Mouse (Mus musculus) stomach, embryonic 15.5 days (tissue): ENCODE measurements around the gene Ifna6. TPM values are rescaled to one million over a fixed set of nuclear protein-coding genes. Genes with fewer than 3 reads are reported as not detected.
"Not testable (repeated sequence)": the region's sequence is repeated elsewhere in the genome, so short reads cannot be mapped to it uniquely, and the experiment has no call there.

Experiments used
- ATAC-seq: fragments of 200-750 bp; cut with Nextera tagmentation; 2 replicates; pipeline ENCODE4 v1.8.0; 2017; ENCODE audit warnings: low read depth, moderate number of reproducible peaks, moderate TSS enrichment; ENCODE audit not compliant: insufficient read depth, low FRiP score
- H3K27ac ChIP-seq: fragments of 300-500 bp; sonication (generic); 2 replicates; pipeline ENCODE4 v1.5.1; 2015; ENCODE audit warnings: mild to moderate bottlenecking, inconsistent platforms
- H3K27me3 ChIP-seq: fragments of 300-500 bp; sonication (generic); replicated peaks from 2 replicates; pipeline ENCODE4 v1.6.1; 2015; ENCODE audit warnings: inconsistent platforms
- H3K36me3 ChIP-seq: fragments of 300-500 bp; sonication (generic); 2 replicates; pipeline ENCODE4 v1.6.1; 2015; ENCODE audit warnings: inconsistent platforms
- H3K4me1 ChIP-seq: fragments of 300-500 bp; sonication (generic); 2 replicates; pipeline ENCODE4 v1.6.1; 2015; ENCODE audit warnings: inconsistent platforms
- H3K4me2 ChIP-seq: fragments of 300-500 bp; sonication (generic); 2 replicates; pipeline ENCODE4 v1.6.1; 2015; ENCODE audit warnings: mild to moderate bottlenecking, inconsistent platforms
- H3K4me3 ChIP-seq: fragments of 300-500 bp; sonication (generic); replicated peaks from 2 replicates; pipeline ENCODE4 v1.5.1; 2015; ENCODE audit warnings: inconsistent platforms
- H3K9ac ChIP-seq: fragments of 300-500 bp; sonication (generic); 2 replicates; pipeline ENCODE4 v1.6.1; 2015; ENCODE audit warnings: inconsistent platforms
- H3K9me3 ChIP-seq: fragments of 300-500 bp; sonication (generic); 2 replicates; pipeline ENCODE4 v1.6.1; 2016; ENCODE audit warnings: inconsistent platforms
- WGBS: fragments of 180-500 bp; shearing (Covaris S2); methylation state at CpG from one replicate; pipeline ENCODE4 v1.1.7; 2015; 5-methylcytosine and 5-hydroxymethylcytosine counted together
- polyA plus RNA-seq: library from polyadenylated mRNA; unstranded; fragments of >200 nt; fragmentation: Nextera tagmentation; extraction: Ambion mirVana; gene quantifications from 2 replicates; pipeline ENCODE4 v1.2.1, GENCODE M21; 2015

Gene Ifna6
- polyA plus RNA-seq, result not detected in 2 replicates

DNA sequence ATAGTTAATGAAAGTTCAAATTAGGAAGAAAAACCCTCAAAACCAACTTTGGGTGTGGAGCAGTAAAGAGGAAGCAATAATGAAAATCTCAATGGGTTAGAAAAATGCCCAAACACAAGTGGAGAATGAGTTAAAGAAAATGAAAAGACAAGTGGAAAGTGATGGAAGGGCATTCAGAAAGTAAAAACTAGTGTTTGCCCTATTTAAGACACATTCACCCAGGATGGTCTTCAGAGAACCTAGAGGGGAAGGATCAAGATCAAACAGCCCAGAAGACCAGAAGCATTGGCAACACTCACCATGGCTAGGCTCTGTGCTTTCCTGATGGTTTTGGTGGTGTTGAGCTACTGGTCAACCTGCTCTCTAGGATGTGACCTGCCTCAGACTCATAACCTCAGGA lies at the start of gene Ifna6:
Ifna6 (plus strand) TSS at position 301 of the 400 bp plus-strand sequence.
- not testable (repeated sequence) for H3K4me3 ChIP-seq, H3K9ac ChIP-seq, H3K27me3 ChIP-seq, H3K36me3 ChIP-seq, H3K4me2 ChIP-seq, H3K27ac ChIP-seq, ATAC-seq, H3K4me1 ChIP-seq, H3K9me3 ChIP-seq

DNA sequence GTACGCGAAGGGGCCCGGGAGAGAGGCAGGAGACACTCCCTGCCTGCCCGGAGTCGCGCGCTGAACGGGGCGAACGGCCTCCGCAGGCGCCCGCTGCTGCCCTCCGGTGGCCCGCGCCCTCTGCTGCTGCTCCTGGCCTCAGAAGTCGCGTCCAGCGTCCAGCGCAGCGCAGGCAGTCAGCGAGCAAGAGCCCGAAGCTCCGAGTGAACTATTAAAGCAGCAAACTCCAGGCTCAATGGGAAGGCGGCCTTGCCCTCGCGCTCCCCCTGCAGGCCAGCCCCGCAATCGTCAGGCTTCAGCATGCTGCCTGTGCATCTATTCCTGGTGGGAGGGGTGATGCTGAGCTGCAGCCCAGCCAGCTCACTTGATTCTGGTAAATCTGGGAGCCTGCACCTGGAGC lies 47.7 kb upstream of the Ifna6 start, which contains the start of gene Gm13272:
Gm13272 (plus strand) TSS at position 301 of the 400 bp plus-strand sequence.
- H3K4me2 ChIP-seq, H3K9me3 ChIP-seq, H3K27me3 ChIP-seq, H3K27ac ChIP-seq, H3K4me3 ChIP-seq, H3K9ac ChIP-seq, H3K36me3 ChIP-seq, H3K4me1 ChIP-seq, ATAC-seq: not testable (repeated sequence)
- WGBS, result no CpG with 5 or more reads among the region's 29 CpGs

DNA sequence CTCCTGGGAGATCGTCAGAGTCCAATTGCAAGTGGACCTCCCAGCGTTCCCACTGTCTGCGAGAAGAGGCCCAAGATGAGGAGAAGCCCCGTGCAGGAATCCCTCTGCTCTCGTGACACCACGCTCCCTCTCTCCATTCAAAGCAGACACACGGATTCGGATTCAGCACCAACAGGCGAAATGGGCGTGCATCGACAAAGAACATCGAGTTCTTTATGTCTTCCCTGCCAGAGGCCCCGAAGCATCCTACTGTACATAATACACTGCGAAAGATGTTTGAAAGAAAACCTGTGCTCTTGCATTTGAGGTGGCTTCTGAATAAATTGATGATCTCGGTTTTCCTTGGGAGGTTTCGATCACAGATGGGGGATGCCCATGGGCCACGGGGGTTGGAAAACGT lies 46.9 kb upstream of the Ifna6 start:
- not testable (repeated sequence) for H3K4me3 ChIP-seq, ATAC-seq, H3K4me1 ChIP-seq, H3K27me3 ChIP-seq, H3K36me3 ChIP-seq, H3K9ac ChIP-seq, H3K4me2 ChIP-seq, H3K9me3 ChIP-seq, H3K27ac ChIP-seq
- WGBS, result 57% methylated on average over 16 of the region's 18 CpGs

DNA sequence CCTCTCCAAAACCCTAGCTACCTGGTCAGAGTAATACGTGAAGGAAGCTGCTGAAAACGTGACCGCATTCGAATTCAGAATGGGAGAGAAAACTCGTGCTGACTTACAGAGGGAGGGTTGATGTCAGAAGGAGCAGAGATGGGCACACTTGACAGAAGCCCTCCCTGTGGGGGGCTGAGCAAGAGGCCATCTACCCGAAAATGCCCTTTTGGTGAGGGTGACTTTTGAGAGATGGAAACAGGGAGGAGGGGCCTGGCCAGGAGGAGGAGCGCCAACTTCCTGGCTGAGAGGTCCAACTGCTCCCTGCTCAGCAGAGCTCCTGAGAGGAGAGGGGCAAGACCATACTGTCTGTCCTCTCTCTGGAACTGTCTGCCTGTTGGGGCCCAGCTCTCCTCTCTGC lies 45.4 kb upstream of the Ifna6 start, which contains the start of gene Ifnz:
Ifnz (plus strand) TSS at position 301 of the 400 bp plus-strand sequence.
- H3K9ac ChIP-seq, H3K27me3 ChIP-seq, ATAC-seq, H3K27ac ChIP-seq, H3K36me3 ChIP-seq, H3K9me3 ChIP-seq, H3K4me1 ChIP-seq: not testable (repeated sequence)
- peak within 1 kb of the TSS; percentile 41 for H3K4me2 ChIP-seq
- peak within 1 kb of the TSS; percentile 25; the same call in 1 of the 2 replicates for H3K4me3 ChIP-seq
- WGBS, result 25% methylated on average over 5 of the region's 7 CpGs

DNA sequence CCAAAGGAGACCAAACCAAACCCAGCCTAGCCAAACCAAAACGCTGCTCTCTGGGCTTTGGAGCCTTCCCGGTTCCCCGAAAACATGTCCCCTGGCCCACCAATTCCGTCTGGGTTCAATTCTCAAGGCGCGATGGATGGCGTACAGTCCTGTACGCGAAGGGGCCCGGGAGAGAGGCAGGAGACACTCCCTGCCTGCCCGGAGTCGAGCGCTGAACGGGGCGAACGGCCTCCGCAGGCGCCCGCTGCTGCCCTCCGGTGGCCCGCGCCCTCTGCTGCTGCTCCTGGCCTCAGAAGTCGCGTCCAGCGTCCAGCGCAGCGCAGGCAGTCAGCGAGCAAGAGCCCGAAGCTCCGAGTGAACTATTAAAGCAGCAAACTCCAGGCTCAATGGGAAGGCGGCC lies 44.9 kb upstream of the Ifna6 start:
- not testable (repeated sequence) for H3K36me3 ChIP-seq, H3K9ac ChIP-seq, H3K27ac ChIP-seq, ATAC-seq, H3K27me3 ChIP-seq, H3K9me3 ChIP-seq, H3K4me1 ChIP-seq
- Histone ChIP-seq H3K4me3 (peak overlapping the region; percentile 25; the same call in 1 of the 2 replicates), H3K4me2 (peak overlapping the region; percentile 41)
- WGBS, result 0% methylated on average over 6 of the region's 31 CpGs

DNA sequence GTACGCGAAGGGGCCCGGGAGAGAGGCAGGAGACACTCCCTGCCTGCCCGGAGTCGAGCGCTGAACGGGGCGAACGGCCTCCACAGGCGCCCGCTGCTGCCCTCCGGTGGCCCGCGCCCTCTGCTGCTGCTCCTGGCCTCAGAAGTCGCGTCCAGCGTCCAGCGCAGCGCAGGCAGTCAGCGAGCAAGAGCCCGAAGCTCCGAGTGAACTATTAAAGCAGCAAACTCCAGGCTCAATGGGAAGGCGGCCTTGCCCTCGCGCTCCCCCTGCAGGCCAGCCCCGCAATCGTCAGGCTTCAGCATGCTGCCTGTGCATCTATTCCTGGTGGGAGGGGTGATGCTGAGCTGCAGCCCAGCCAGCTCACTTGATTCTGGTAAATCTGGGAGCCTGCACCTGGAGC lies 41.8 kb upstream of the Ifna6 start, which contains the start of gene Gm13276:
Gm13276 (plus strand) TSS at position 301 of the 400 bp plus-strand sequence.
- not testable (repeated sequence) for H3K4me3 ChIP-seq, H3K27ac ChIP-seq, ATAC-seq, H3K4me1 ChIP-seq, H3K36me3 ChIP-seq, H3K4me2 ChIP-seq, H3K9me3 ChIP-seq, H3K9ac ChIP-seq, H3K27me3 ChIP-seq
- WGBS, result no CpG with 5 or more reads among the region's 27 CpGs

DNA sequence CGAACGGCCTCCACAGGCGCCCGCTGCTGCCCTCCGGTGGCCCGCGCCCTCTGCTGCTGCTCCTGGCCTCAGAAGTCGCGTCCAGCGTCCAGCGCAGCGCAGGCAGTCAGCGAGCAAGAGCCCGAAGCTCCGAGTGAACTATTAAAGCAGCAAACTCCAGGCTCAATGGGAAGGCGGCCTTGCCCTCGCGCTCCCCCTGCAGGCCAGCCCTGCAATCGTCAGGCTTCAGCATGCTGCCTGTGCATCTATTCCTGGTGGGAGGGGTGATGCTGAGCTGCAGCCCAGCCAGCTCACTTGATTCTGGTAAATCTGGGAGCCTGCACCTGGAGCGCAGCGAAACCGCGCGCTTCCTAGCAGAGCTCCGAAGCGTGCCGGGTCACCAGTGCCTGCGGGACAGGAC lies 38.8 kb upstream of the Ifna6 start, which contains the start of gene Gm13277:
Gm13277 (plus strand) TSS at position 231 of the 400 bp plus-strand sequence.
- WGBS, result 3% methylated on average over 4 of the region's 28 CpGs
- H3K9ac ChIP-seq, H3K27me3 ChIP-seq, H3K4me2 ChIP-seq, ATAC-seq, H3K9me3 ChIP-seq, H3K4me3 ChIP-seq, H3K27ac ChIP-seq, H3K36me3 ChIP-seq, H3K4me1 ChIP-seq: not testable (repeated sequence)

DNA sequence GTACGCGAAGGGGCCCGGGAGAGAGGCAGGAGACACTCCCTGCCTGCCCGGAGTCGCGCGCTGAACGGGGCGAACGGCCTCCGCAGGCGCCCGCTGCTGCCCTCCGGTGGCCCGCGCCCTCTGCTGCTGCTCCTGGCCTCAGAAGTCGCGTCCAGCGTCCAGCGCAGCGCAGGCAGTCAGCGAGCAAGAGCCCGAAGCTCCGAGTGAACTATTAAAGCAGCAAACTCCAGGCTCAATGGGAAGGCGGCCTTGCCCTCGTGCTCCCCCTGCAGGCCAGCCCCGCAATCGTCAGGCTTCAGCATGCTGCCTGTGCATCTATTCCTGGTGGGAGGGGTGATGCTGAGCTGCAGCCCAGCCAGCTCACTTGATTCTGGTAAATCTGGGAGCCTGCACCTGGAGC lies 36.0 kb upstream of the Ifna6 start, which contains the start of gene Gm13278:
Gm13278 (plus strand) TSS at position 301 of the 400 bp plus-strand sequence.
- not testable (repeated sequence) for ATAC-seq, H3K36me3 ChIP-seq, H3K4me3 ChIP-seq, H3K4me1 ChIP-seq, H3K9me3 ChIP-seq, H3K9ac ChIP-seq, H3K4me2 ChIP-seq, H3K27me3 ChIP-seq, H3K27ac ChIP-seq
- WGBS, result no CpG with 5 or more reads among the region's 28 CpGs

DNA sequence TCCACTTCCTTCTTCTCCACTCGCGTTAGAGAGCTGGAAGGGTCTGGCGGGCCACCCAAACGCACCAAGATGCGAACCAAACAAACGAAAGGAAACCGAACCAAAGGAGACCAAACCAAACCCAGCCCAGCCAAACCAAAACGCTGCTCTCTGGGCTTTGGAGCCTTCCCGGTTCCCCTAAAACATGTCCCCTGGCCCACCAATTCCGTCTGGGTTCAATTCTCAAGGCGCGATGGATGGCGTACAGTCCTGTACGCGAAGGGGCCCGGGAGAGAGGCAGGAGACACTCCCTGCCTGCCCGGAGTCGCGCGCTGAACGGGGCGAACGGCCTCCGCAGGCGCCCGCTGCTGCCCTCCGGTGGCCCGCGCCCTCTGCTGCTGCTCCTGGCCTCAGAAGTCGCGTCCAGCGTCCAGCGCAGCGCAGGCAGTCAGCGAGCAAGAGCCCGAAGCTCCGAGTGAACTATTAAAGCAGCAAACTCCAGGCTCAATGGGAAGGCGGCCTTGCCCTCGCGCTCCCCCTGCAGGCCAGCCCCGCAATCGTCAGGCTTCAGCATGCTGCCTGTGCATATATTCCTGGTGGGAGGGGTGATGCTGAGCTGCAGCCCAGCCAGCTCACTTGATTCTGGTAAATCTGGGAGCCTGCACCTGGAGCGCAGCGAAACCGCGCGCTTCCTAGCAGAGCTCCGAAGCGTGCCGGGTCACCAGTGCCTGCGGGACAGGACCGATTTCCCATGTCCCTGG lies 33.1 kb upstream of the Ifna6 start, which contains the start of gene Gm13275:
Gm13275 (plus strand) TSS at position 552 of the 740 bp plus-strand sequence.
- not testable (repeated sequence) for H3K4me3 ChIP-seq, ATAC-seq, H3K9ac ChIP-seq, H3K27me3 ChIP-seq, H3K4me2 ChIP-seq, H3K27ac ChIP-seq, H3K4me1 ChIP-seq, H3K9me3 ChIP-seq, H3K36me3 ChIP-seq
- WGBS, result 0% methylated on average over 7 of the region's 52 CpGs

DNA sequence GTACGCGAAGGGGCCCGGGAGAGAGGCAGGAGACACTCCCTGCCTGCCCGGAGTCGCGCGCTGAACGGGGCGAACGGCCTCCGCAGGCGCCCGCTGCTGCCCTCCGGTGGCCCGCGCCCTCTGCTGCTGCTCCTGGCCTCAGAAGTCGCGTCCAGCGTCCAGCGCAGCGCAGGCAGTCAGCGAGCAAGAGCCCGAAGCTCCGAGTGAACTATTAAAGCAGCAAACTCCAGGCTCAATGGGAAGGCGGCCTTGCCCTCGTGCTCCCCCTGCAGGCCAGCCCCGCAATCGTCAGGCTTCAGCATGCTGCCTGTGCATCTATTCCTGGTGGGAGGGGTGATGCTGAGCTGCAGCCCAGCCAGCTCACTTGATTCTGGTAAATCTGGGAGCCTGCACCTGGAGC lies 30.1 kb upstream of the Ifna6 start, which contains the start of gene Gm13279:
Gm13279 (plus strand) TSS at position 301 of the 400 bp plus-strand sequence.
- not testable (repeated sequence) for H3K4me2 ChIP-seq, H3K9ac ChIP-seq, H3K9me3 ChIP-seq, ATAC-seq, H3K4me1 ChIP-seq, H3K27ac ChIP-seq, H3K36me3 ChIP-seq, H3K27me3 ChIP-seq, H3K4me3 ChIP-seq
- WGBS, result no CpG with 5 or more reads among the region's 28 CpGs

DNA sequence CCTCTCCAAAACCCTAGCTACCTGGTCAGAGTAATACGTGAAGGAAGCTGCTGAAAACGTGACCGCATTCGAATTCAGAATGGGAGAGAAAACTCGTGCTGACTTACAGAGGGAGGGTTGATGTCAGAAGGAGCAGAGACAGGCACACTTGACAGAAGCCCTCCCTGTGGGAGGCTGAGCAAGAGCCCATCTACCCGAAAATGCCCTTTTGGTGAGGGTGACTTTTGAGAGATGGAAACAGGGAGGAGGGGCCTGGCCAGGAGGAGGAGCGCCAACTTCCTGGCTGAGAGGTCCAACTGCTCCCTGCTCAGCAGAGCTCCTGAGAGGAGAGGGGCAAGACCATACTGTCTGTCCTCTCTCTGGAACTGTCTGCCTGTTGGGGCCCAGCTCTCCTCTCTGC lies 27.9 kb upstream of the Ifna6 start, which contains the start of gene Gm13285:
Gm13285 (plus strand) TSS at position 301 of the 400 bp plus-strand sequence.
- not testable (repeated sequence) for H3K4me1 ChIP-seq, H3K27me3 ChIP-seq, H3K4me3 ChIP-seq, H3K36me3 ChIP-seq, H3K9me3 ChIP-seq, H3K9ac ChIP-seq, ATAC-seq, H3K27ac ChIP-seq, H3K4me2 ChIP-seq
- 19% methylated on average over 5 of the region's 7 CpGs for WGBS

DNA sequence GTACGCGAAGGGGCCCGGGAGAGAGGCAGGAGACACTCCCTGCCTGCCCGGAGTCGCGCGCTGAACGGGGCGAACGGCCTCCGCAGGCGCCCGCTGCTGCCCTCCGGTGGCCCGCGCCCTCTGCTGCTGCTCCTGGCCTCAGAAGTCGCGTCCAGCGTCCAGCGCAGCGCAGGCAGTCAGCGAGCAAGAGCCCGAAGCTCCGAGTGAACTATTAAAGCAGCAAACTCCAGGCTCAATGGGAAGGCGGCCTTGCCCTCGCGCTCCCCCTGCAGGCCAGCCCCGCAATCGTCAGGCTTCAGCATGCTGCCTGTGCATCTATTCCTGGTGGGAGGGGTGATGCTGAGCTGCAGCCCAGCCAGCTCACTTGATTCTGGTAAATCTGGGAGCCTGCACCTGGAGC lies 24.3 kb upstream of the Ifna6 start, which contains the start of gene Gm13287:
Gm13287 (plus strand) TSS at position 301 of the 400 bp plus-strand sequence.
- not testable (repeated sequence) for H3K9me3 ChIP-seq, H3K36me3 ChIP-seq, H3K27me3 ChIP-seq, ATAC-seq, H3K4me1 ChIP-seq, H3K27ac ChIP-seq, H3K4me3 ChIP-seq, H3K9ac ChIP-seq
- WGBS, result no CpG with 5 or more reads among the region's 29 CpGs
- H3K4me2 ChIP-seq, result peak within 1 kb of the TSS; percentile 33; the same call in 1 of the 2 replicates
